Mouse (Mus musculus): ENCODE measurements around the gene Rps21. TPM values are rescaled to one million over a fixed set of nuclear protein-coding genes. Genes with fewer than 3 reads are reported as not detected.

Rps21 gene
- polyA plus RNA-seq, 1 experiment from 2014 or later = 848 TPM

GRCm38 (mm10) chr2:180234353-180234752, 22.8 kb upstream of the Rps21 start:
- Histone ChIP-seq H3K4me3 (replicated peaks; ENCODE audit: low read depth, low read length) (no peak overlapping the region), H3K36me3 (ENCODE audit: insufficient read depth, low read length) (no peaks in the 10 kb centered on the region), H3K27me3 (ENCODE audit: insufficient read depth, low read length) (no peaks in the 10 kb centered on the region), H3K9me3 (replicated peaks; ENCODE audit: low read length) (no peaks in the 10 kb centered on the region), H3K27ac (peak overlapping the region; percentile 77), H3K4me1 (replicated peaks; ENCODE audit: insufficient read depth, low read length) (peaks cover 14% of the 10 kb centered on the region), H3K4me2 (ENCODE audit: low read length) (no peak overlapping the region), H3K9ac (ENCODE audit: low read depth, low read length) (no peak overlapping the region)
- DNase-seq (ENCODE audit: low spot score) = no peak
- no peak for ATAC-seq (replicated peaks; ENCODE audit: low FRiP score, low read depth)
- WGBS = 92% methylated on average over 8 of the region's 8 CpGs
- TF ChIP-seq CTCF (IDR thresholded peaks at IDR 0.05; ENCODE audit: low read depth) = no peak

GRCm38 (mm10) chr2:180234980-180235379, 22.2 kb upstream of the Rps21 start:
- H3K4me1 ChIP-seq (replicated peaks; ENCODE audit: insufficient read depth, low read length) = peaks cover 14% of the 10 kb centered on the region
- H3K27ac ChIP-seq = peak overlapping the region; percentile 77
- TF ChIP-seq CTCF (IDR thresholded peaks at IDR 0.05; ENCODE audit: low read depth) = no peak
- no peaks in the 10 kb centered on the region for H3K36me3 ChIP-seq (ENCODE audit: insufficient read depth, low read length)
- H3K27me3 ChIP-seq (ENCODE audit: insufficient read depth, low read length) = no peaks in the 10 kb centered on the region
- DNase-seq (ENCODE audit: low spot score) = no peak
- no peak overlapping the region for H3K4me2 ChIP-seq (ENCODE audit: low read length)
- peak; percentile 80 for ATAC-seq (replicated peaks; ENCODE audit: low FRiP score, low read depth)
- no peak overlapping the region for H3K4me3 ChIP-seq (replicated peaks; ENCODE audit: low read depth, low read length)
- H3K9me3 ChIP-seq (replicated peaks; ENCODE audit: low read length) = no peaks in the 10 kb centered on the region
- WGBS = 38% methylated on average over 6 of the region's 6 CpGs
- H3K9ac ChIP-seq (ENCODE audit: low read depth, low read length) = no peak overlapping the region

DNA sequence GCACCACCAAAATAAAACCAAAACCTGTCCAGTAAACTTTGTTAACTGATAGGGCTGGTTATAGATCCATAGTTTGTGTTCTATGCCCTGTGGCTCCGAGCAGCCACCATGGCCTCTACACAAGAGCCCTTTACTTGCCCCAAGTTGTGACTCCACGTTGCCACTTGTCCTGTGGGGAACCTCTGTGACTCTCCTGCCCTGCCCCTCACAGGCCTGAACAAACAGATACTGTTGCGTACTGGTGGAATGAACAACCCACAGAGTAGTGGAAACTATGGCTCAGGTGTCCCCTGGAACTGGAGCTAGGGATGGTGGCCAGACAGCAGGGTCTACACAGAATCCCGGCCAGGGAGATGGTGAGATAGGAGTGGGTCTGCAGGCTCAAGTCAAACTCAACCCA, 21.4 kb upstream of the Rps21 start:
- no peak for TF ChIP-seq CTCF (IDR thresholded peaks at IDR 0.05; ENCODE audit: low read depth)
- WGBS = 87% methylated on average over 4 of the region's 4 CpGs
- DNase-seq (ENCODE audit: low spot score) = no peak
- H3K9me3 ChIP-seq (replicated peaks; ENCODE audit: low read length) = no peaks in the 10 kb centered on the region
- H3K4me1 ChIP-seq (replicated peaks; ENCODE audit: insufficient read depth, low read length) = peaks cover 14% of the 10 kb centered on the region
- no peak for ATAC-seq (replicated peaks; ENCODE audit: low FRiP score, low read depth)
- no peak overlapping the region for H3K4me3 ChIP-seq (replicated peaks; ENCODE audit: low read depth, low read length)
- H3K9ac ChIP-seq (ENCODE audit: low read depth, low read length) = 0 out of 2 replicates have a peak overlapping the region, but pooled peaks have one; percentile 6
- no peaks in the 10 kb centered on the region for H3K27me3 ChIP-seq (ENCODE audit: insufficient read depth, low read length)
- no peak overlapping the region for H3K4me2 ChIP-seq (ENCODE audit: low read length)
- H3K36me3 ChIP-seq (ENCODE audit: insufficient read depth, low read length) = no peaks in the 10 kb centered on the region
- peak overlapping the region; percentile 77 for H3K27ac ChIP-seq

- no peak for DNase-seq (ENCODE audit: low spot score)
- TF ChIP-seq CTCF (IDR thresholded peaks at IDR 0.05; ENCODE audit: low read depth) = no peak
Measured at GRCm38 (mm10) chr2:180236500-180236899, 20.7 kb upstream of the Rps21 start.

GRCm38 (mm10) chr2:180236930-180237329, 20.2 kb upstream of the Rps21 start:
- ATAC-seq (replicated peaks; ENCODE audit: low FRiP score, low read depth) (no peak), DNase-seq (ENCODE audit: low spot score) (no peak)

More at GRCm38 (mm10) chr2:180236500-180236899, 20.7 kb upstream of the Rps21 start:
- Histone ChIP-seq H3K4me3 (replicated peaks; ENCODE audit: low read depth, low read length) (no peak overlapping the region), H3K9me3 (replicated peaks; ENCODE audit: low read length) (no peaks in the 10 kb centered on the region), H3K4me2 (ENCODE audit: low read length) (no peak overlapping the region), H3K27ac (peak overlapping the region; percentile 58; the same call in 1 of the 2 replicates), H3K9ac (ENCODE audit: low read depth, low read length) (no peak overlapping the region), H3K27me3 (ENCODE audit: insufficient read depth, low read length) (no peaks in the 10 kb centered on the region), H3K4me1 (replicated peaks; ENCODE audit: insufficient read depth, low read length) (peaks cover 14% of the 10 kb centered on the region), H3K36me3 (ENCODE audit: insufficient read depth, low read length) (no peaks in the 10 kb centered on the region)
- no peak for ATAC-seq (replicated peaks; ENCODE audit: low FRiP score, low read depth)
- WGBS = 77% methylated on average over 2 of the region's 3 CpGs

GRCm38 (mm10) chr2:180237601-180238345, 19.4 kb upstream of the Rps21 start:
- DNase-seq (ENCODE audit: low spot score) (no peak), ATAC-seq (replicated peaks; ENCODE audit: low FRiP score, low read depth) (no peak)
- H3K36me3 ChIP-seq (ENCODE audit: insufficient read depth, low read length) = no peaks in the 10 kb centered on the region
- WGBS = 80% methylated on average over 7 of the region's 7 CpGs
- no peak overlapping the region for H3K4me3 ChIP-seq (replicated peaks; ENCODE audit: low read depth, low read length)
- no peak overlapping the region for H3K4me2 ChIP-seq (ENCODE audit: low read length)
- TF ChIP-seq CTCF (IDR thresholded peaks at IDR 0.05; ENCODE audit: low read depth) = no peak
- H3K9ac ChIP-seq (ENCODE audit: low read depth, low read length) = no peak overlapping the region
- H3K4me1 ChIP-seq (replicated peaks; ENCODE audit: insufficient read depth, low read length) = peaks cover 14% of the 10 kb centered on the region
- no peaks in the 10 kb centered on the region for H3K27me3 ChIP-seq (ENCODE audit: insufficient read depth, low read length)
- no peaks in the 10 kb centered on the region for H3K9me3 ChIP-seq (replicated peaks; ENCODE audit: low read length)
- H3K27ac ChIP-seq = peak overlapping the region; percentile 51; the same call in 1 of the 2 replicates

More at GRCm38 (mm10) chr2:180236930-180237329, 20.2 kb upstream of the Rps21 start:
- no peak overlapping the region for H3K4me3 ChIP-seq (replicated peaks; ENCODE audit: low read depth, low read length)
- TF ChIP-seq CTCF (IDR thresholded peaks at IDR 0.05; ENCODE audit: low read depth) = no peak
- peaks cover 14% of the 10 kb centered on the region for H3K4me1 ChIP-seq (replicated peaks; ENCODE audit: insufficient read depth, low read length)
- 42% methylated on average over 3 of the region's 3 CpGs for WGBS
- no peaks in the 10 kb centered on the region for H3K36me3 ChIP-seq (ENCODE audit: insufficient read depth, low read length)
- no peaks in the 10 kb centered on the region for H3K27me3 ChIP-seq (ENCODE audit: insufficient read depth, low read length)
- no peak overlapping the region for H3K27ac ChIP-seq
- no peak overlapping the region for H3K9ac ChIP-seq (ENCODE audit: low read depth, low read length)
- H3K9me3 ChIP-seq (replicated peaks; ENCODE audit: low read length) = no peaks in the 10 kb centered on the region
- H3K4me2 ChIP-seq (ENCODE audit: low read length) = no peak overlapping the region
